Mouse (Mus musculus): ENCODE results near the gene Dlgap1. TPM values are rescaled to one million over a fixed set of nuclear protein-coding genes. Genes with fewer than 3 reads are reported as not detected.

The Dlgap1 gene
- polyA plus RNA-seq, 1 experiment from 2014 or later = 3.5 TPM

GRCm38 (mm10) chr17:70738168-70738854, 769.4 kb downstream of the Dlgap1 start:
- no peaks in the 10 kb centered on the region for H3K9me3 ChIP-seq (ENCODE audit: low read length)
- peak overlapping the region; percentile 90 for H3K27ac ChIP-seq (ENCODE audit: low read length)
- under 1% methylated on average over 17 of the region's 17 CpGs for WGBS
- H3K36me3 ChIP-seq (ENCODE audit: insufficient read depth, low read length) = no peaks in the 10 kb centered on the region
- peaks cover 20% of the 10 kb centered on the region for H3K4me1 ChIP-seq (ENCODE audit: insufficient read depth, low read length)
- H3K4me2 ChIP-seq (replicated peaks; ENCODE audit: low read depth, low read length) = peak overlapping the region; percentile 76
- ATAC-seq (ENCODE audit: low FRiP score, low TSS enrichment) = peak; percentile 88
- H3K9ac ChIP-seq (replicated peaks; ENCODE audit: low read length) = peak overlapping the region; percentile 64
- H3K27me3 ChIP-seq (ENCODE audit: insufficient read depth, low read length) = no peaks in the 10 kb centered on the region
- H3K4me3 ChIP-seq (ENCODE audit: low read length) = peak overlapping the region; percentile 39

GRCm38 (mm10) chr17:70739346-70739745, 770.5 kb downstream of the Dlgap1 start:
- 82% methylated on average over 6 of the region's 6 CpGs for WGBS
- Histone ChIP-seq H3K4me3 (ENCODE audit: low read length) (no peak overlapping the region), H3K9ac (replicated peaks; ENCODE audit: low read length) (no peak overlapping the region), H3K4me2 (replicated peaks; ENCODE audit: low read depth, low read length) (no peak overlapping the region), H3K9me3 (ENCODE audit: low read length) (no peaks in the 10 kb centered on the region), H3K36me3 (ENCODE audit: insufficient read depth, low read length) (no peaks in the 10 kb centered on the region), H3K27me3 (ENCODE audit: insufficient read depth, low read length) (no peaks in the 10 kb centered on the region), H3K27ac (ENCODE audit: low read length) (no peak overlapping the region), H3K4me1 (ENCODE audit: insufficient read depth, low read length) (peaks cover 20% of the 10 kb centered on the region)
- no peak for ATAC-seq (ENCODE audit: low FRiP score, low TSS enrichment)

- WGBS = 85% methylated on average over 1 of the region's 1 CpGs
- H3K27ac ChIP-seq (ENCODE audit: low read length) = no peak overlapping the region
- H3K36me3 ChIP-seq (ENCODE audit: insufficient read depth, low read length) = no peaks in the 10 kb centered on the region
- H3K27me3 ChIP-seq (ENCODE audit: insufficient read depth, low read length) = no peaks in the 10 kb centered on the region
- ATAC-seq (ENCODE audit: low FRiP score, low TSS enrichment) = no peak
- no peaks in the 10 kb centered on the region for H3K9me3 ChIP-seq (ENCODE audit: low read length)
- no peak overlapping the region for H3K9ac ChIP-seq (replicated peaks; ENCODE audit: low read length)
- no peak overlapping the region for H3K4me3 ChIP-seq (ENCODE audit: low read length)
- H3K4me1 ChIP-seq (ENCODE audit: insufficient read depth, low read length) = peaks cover 24% of the 10 kb centered on the region
- H3K4me2 ChIP-seq (replicated peaks; ENCODE audit: low read depth, low read length) = no peak overlapping the region
Measured at GRCm38 (mm10) chr17:70741696-70742095, 772.8 kb downstream of the Dlgap1 start.

GRCm38 (mm10) chr17:70744570-70745153, 775.8 kb downstream of the Dlgap1 start:
- WGBS = 92% methylated on average over 5 of the region's 5 CpGs
- H3K36me3 ChIP-seq (ENCODE audit: insufficient read depth, low read length) = no peaks in the 10 kb centered on the region

GRCm38 (mm10) chr17:70745385-70745784, 776.5 kb downstream of the Dlgap1 start:
- WGBS = 68% methylated on average over 6 of the region's 6 CpGs
- Histone ChIP-seq H3K27me3 (ENCODE audit: insufficient read depth, low read length) (no peaks in the 10 kb centered on the region), H3K9me3 (ENCODE audit: low read length) (no peaks in the 10 kb centered on the region), H3K36me3 (ENCODE audit: insufficient read depth, low read length) (no peaks in the 10 kb centered on the region), H3K4me1 (ENCODE audit: insufficient read depth, low read length) (peaks cover 32% of the 10 kb centered on the region), H3K27ac (ENCODE audit: low read length) (no peak overlapping the region), H3K4me2 (replicated peaks; ENCODE audit: low read depth, low read length) (no peak overlapping the region), H3K9ac (replicated peaks; ENCODE audit: low read length) (no peak overlapping the region), H3K4me3 (ENCODE audit: low read length) (no peak overlapping the region)
- ATAC-seq (ENCODE audit: low FRiP score, low TSS enrichment) = peak; percentile 40

More at GRCm38 (mm10) chr17:70744570-70745153, 775.8 kb downstream of the Dlgap1 start:
- ATAC-seq (ENCODE audit: low FRiP score, low TSS enrichment) = no peak
- Histone ChIP-seq H3K4me1 (ENCODE audit: insufficient read depth, low read length) (peaks cover 32% of the 10 kb centered on the region), H3K9me3 (ENCODE audit: low read length) (no peaks in the 10 kb centered on the region), H3K27ac (ENCODE audit: low read length) (no peak overlapping the region), H3K4me2 (replicated peaks; ENCODE audit: low read depth, low read length) (no peak overlapping the region), H3K9ac (replicated peaks; ENCODE audit: low read length) (no peak overlapping the region), H3K4me3 (ENCODE audit: low read length) (no peak overlapping the region), H3K27me3 (ENCODE audit: insufficient read depth, low read length) (no peaks in the 10 kb centered on the region)

GRCm38 (mm10) chr17:70746379-70747079, 777.7 kb downstream of the Dlgap1 start:
- no peaks in the 10 kb centered on the region for H3K36me3 ChIP-seq (ENCODE audit: insufficient read depth, low read length)
- H3K27me3 ChIP-seq (ENCODE audit: insufficient read depth, low read length) = no peaks in the 10 kb centered on the region
- peak overlapping the region; percentile 59; the same call in 1 of the 2 replicates for H3K27ac ChIP-seq (ENCODE audit: low read length)
- H3K9me3 ChIP-seq (ENCODE audit: low read length) = no peaks in the 10 kb centered on the region
- WGBS = 26% methylated on average over 9 of the region's 9 CpGs
- H3K4me1 ChIP-seq (ENCODE audit: insufficient read depth, low read length) = peaks cover 42% of the 10 kb centered on the region
- H3K9ac ChIP-seq (replicated peaks; ENCODE audit: low read length) = 0 out of 2 replicates have a peak overlapping the region, but pooled peaks have one; percentile 4
- ATAC-seq (ENCODE audit: low FRiP score, low TSS enrichment) = peak; percentile 40; the same call in 1 of the 2 replicates
- no peak overlapping the region for H3K4me3 ChIP-seq (ENCODE audit: low read length)
- H3K4me2 ChIP-seq (replicated peaks; ENCODE audit: low read depth, low read length) = 0 out of 2 replicates have a peak overlapping the region, but pooled peaks have one; percentile 16

GRCm38 (mm10) chr17:70747731-70748475, 779.0 kb downstream of the Dlgap1 start:
- H3K27me3 ChIP-seq (ENCODE audit: insufficient read depth, low read length) = no peaks in the 10 kb centered on the region
- peak overlapping the region; percentile 64 for H3K9ac ChIP-seq (replicated peaks; ENCODE audit: low read length)
- H3K36me3 ChIP-seq (ENCODE audit: insufficient read depth, low read length) = no peaks in the 10 kb centered on the region
- peak overlapping the region; percentile 38 for H3K4me3 ChIP-seq (ENCODE audit: low read length)
- peaks cover 47% of the 10 kb centered on the region for H3K4me1 ChIP-seq (ENCODE audit: insufficient read depth, low read length)
- H3K27ac ChIP-seq (ENCODE audit: low read length) = peak overlapping the region; percentile 92
- H3K9me3 ChIP-seq (ENCODE audit: low read length) = no peaks in the 10 kb centered on the region
- no peak for ATAC-seq (ENCODE audit: low FRiP score, low TSS enrichment)
- WGBS = 3% methylated on average over 23 of the region's 23 CpGs
- peak overlapping the region; percentile 66 for H3K4me2 ChIP-seq (replicated peaks; ENCODE audit: low read depth, low read length)

- Histone ChIP-seq H3K9ac (replicated peaks; ENCODE audit: low read length) (peak overlapping the region; percentile 64), H3K36me3 (ENCODE audit: insufficient read depth, low read length) (no peaks in the 10 kb centered on the region), H3K27me3 (ENCODE audit: insufficient read depth, low read length) (no peaks in the 10 kb centered on the region), H3K4me1 (ENCODE audit: insufficient read depth, low read length) (peaks cover 49% of the 10 kb centered on the region), H3K4me2 (replicated peaks; ENCODE audit: low read depth, low read length) (peak overlapping the region; percentile 66), H3K27ac (ENCODE audit: low read length) (peak overlapping the region; percentile 92), H3K4me3 (ENCODE audit: low read length) (peak overlapping the region; percentile 38; the same call in 1 of the 2 replicates), H3K9me3 (ENCODE audit: low read length) (no peaks in the 10 kb centered on the region)
- ATAC-seq (ENCODE audit: low FRiP score, low TSS enrichment) = no peak
- 15% methylated on average over 10 of the region's 10 CpGs for WGBS
Measured at GRCm38 (mm10) chr17:70748476-70748830, 779.6 kb downstream of the Dlgap1 start.

GRCm38 (mm10) chr17:70748964-70749650, 780.2 kb downstream of the Dlgap1 start:
- H3K36me3 ChIP-seq (ENCODE audit: insufficient read depth, low read length) = no peaks in the 10 kb centered on the region
- H3K27me3 ChIP-seq (ENCODE audit: insufficient read depth, low read length) = no peaks in the 10 kb centered on the region
- H3K9ac ChIP-seq (replicated peaks; ENCODE audit: low read length) = no peak overlapping the region
- no peak overlapping the region for H3K4me3 ChIP-seq (ENCODE audit: low read length)
- peaks cover 56% of the 10 kb centered on the region for H3K4me1 ChIP-seq (ENCODE audit: insufficient read depth, low read length)
- no peak overlapping the region for H3K4me2 ChIP-seq (replicated peaks; ENCODE audit: low read depth, low read length)
- 51% methylated on average over 7 of the region's 7 CpGs for WGBS
- no peaks in the 10 kb centered on the region for H3K9me3 ChIP-seq (ENCODE audit: low read length)
- H3K27ac ChIP-seq (ENCODE audit: low read length) = no peak overlapping the region
- no peak for ATAC-seq (ENCODE audit: low FRiP score, low TSS enrichment)

All from kidney, embryonic 16.5 days (tissue).